Mouse (Mus musculus): Measurements from ENCODE around the gene Lztfl1.
A peak's percentile ranks its signal among the peaks of the same experiment; 100 is the strongest.
"Not testable (repeated sequence)": the region's sequence is repeated elsewhere in the genome, so short reads cannot be mapped to it uniquely, and the experiment has no call there.

Lztfl1 gene

DNA sequence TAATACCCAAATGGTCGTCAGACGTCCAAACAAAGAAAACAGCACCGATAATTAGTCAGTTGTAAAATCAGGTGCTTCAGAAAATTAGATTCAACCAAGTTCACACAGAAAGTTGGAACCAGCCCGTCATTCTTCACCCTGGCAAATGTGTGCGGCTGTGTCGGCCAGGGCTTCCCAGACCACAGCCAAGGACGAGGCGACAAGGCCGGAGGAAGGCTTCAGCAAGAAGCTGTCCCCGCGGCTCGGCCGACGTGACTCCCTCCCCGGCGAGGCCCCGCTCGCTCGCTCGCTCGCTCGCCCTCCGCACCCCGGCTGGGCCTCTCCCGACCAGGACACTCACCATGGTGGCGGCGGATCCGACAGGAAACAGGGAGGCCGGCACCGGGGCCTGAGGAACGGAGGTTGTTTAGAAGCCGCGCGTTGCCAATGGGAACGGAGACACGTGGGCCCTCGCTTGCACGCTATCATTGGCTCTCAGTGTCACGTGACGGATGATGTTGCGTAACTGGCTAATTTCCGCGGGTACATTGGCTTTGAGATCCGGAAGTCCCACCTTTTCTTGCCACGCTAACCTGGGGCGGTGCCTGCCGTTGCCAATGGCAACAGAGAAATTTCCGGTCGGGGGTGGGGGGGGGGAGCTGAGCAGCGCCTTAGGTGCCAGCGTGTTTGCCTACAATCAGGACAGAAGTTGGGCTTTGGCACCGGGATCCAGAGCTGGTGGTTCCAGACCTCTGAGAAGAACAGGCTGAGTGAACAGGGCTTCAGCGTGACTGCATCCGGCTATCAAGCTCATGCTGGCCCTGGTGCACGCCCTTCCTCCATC is at the start of gene Lztfl1:
TSS of gene Lztfl1 (minus strand) at position 512 of the 823 bp plus-strand sequence.
- DNase-seq (ENCODE audit: low read depth), result peak; percentile 99

DNA sequence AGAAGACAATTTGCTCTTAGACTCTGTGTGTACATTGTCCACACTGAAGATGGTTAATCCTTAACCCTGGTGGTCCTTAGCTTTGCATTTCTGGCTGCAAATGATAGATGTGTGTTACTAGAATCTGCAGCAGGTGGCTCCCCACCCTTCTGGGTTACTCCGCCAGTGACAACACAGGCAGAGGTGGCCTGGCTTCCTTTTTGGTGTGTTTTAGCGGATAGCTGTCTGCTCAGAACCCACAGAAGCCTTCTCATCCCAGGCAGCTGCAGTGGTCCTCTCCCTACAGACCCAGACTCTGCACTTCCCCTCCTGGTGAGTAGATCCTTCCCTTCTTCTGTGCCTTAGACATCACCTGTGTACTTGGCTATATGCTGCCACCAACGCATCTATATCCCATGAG is 49.5 kb upstream of the Lztfl1 start:
- no peak for DNase-seq (ENCODE audit: low read depth)

GRCm38 (mm10) chr9:123763771-123764170 is 46.3 kb upstream of the Lztfl1 start:
- no peak for DNase-seq (ENCODE audit: low read depth)

- no peak for DNase-seq (ENCODE audit: low read depth)
These were observed 45.4 kb upstream of the Lztfl1 start for GRCm38 (mm10) chr9:123762886-123763285.

- DNase-seq (ENCODE audit: low read depth), result no peak
These were observed 43.3 kb upstream of the Lztfl1 start for GRCm38 (mm10) chr9:123760806-123761205.

DNA sequence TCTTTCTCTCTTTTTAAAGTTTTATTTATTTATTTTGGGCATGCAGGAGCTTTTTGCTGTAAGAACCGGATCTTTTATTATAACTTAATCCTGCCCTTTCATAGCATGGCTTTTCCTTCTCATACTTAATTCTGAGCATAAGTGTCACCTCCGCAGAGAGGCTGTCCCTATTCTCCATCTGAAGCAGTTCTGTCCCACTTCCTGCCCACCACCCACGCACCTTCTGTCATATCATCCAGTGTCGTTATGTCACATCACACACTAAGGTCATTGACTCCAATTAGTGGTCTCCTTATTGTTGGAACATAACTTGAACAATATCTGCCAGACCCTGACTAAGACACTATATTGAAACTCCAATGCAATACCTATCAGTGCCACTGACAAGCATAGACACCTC is 41.1 kb upstream of the Lztfl1 start:
- no peak for DNase-seq (ENCODE audit: low read depth)

GRCm38 (mm10) chr9:123758156-123758555 is 40.7 kb upstream of the Lztfl1 start:
- DNase-seq (ENCODE audit: low read depth), result no peak

DNA sequence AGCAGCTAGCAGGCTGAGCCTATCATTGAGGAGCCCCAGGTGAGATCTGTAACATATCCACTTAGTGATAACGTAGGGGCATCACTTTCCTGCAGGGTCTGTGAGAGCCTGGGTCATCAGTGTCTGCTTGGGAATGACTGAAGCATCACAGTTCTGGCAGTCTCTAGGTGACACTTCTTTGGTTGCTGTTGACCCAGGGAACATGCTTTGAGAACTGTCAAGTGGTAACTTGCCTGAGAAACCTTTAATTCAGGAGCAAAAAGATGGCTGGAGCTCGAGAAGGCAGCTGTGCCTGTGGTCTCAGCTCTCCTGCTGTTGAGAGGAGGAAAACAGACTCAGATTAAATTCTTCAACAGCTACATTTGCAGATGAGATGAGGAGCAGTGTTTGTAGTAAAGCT is 39.8 kb upstream of the Lztfl1 start:
- DNase-seq (ENCODE audit: low read depth), result no peak

- DNase-seq (ENCODE audit: low read depth), result no peak
These were observed 39.3 kb upstream of the Lztfl1 start for GRCm38 (mm10) chr9:123756752-123757151.

DNA sequence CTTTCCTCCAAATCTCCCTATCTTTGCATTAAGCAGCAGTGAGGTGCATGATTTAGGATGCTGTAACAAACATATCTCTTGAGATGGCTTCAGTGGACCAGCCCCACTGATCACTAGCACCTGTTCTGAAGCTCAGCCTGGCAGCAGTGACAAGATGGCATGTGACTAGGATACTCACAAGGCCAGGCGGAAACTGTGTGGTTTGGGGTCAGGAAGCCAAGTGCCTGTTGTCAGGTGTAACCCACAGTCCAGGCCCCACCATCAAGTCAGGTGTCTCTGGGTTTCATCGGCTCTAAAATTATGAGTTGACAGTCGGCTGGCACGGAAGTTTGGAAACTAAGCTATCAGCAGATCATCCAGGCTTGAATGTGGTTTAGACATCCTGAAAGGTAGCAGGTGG is 36.8 kb upstream of the Lztfl1 start:
- peak; percentile 77 for DNase-seq (ENCODE audit: low read depth)

DNA sequence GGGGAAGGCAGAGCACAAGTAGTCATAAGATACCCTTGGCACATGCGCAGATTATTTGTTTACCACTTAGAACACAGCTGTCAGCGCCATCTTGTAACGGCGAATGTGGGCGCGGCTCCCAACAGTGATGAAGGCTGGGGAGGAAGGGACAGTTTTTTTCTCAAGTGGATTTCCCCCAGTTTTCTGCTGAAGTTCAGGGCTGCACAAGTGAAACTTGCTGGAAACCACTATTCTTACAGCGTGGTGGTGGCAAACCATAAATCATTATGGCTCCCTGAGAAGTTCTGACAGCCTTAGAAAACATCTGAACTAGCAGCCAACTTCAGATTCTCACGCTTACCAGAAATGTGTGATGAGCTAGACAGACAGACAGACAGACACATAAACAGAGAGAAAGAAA is 32.2 kb upstream of the Lztfl1 start:
- not testable (repeated sequence) for DNase-seq (ENCODE audit: low read depth)

- DNase-seq (ENCODE audit: low read depth), result no peak
These were observed 23.3 kb upstream of the Lztfl1 start for GRCm38 (mm10) chr9:123740799-123741198.

- no peak for DNase-seq (ENCODE audit: low read depth)
These were observed 16.6 kb upstream of the Lztfl1 start for GRCm38 (mm10) chr9:123734133-123734532.

- DNase-seq (ENCODE audit: low read depth), result no peak
These were observed 13.8 kb upstream of the Lztfl1 start for GRCm38 (mm10) chr9:123731271-123731670.

GRCm38 (mm10) chr9:123722737-123723493 is 5.4 kb upstream of the Lztfl1 start:
- peak; percentile 65 for DNase-seq (ENCODE audit: low read depth)

DNA sequence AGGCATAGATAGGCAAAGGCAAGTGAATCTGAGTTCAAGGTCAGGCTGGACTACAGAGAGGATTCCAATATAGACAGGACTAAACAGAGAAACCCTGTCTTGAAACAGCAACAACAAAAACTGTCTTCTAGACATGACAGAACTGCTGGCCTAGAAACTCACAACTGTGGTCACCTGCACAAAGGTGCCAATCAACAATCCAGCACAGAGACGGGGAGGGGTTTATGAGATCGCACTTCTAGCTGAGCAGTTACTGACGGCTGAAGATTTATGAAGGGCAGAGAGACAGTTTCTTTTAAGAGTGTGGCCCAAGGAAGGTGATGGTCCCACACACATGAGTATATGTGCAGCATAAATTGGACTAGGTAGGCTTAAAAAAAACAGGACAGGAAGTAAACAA is 1.2 kb downstream of the Lztfl1 start:
- peak; percentile 8 for DNase-seq (ENCODE audit: low read depth)

- DNase-seq (ENCODE audit: low read depth), result peak; percentile 19
These were observed 4.4 kb downstream of the Lztfl1 start for GRCm38 (mm10) chr9:123713111-123713510.

DNA sequence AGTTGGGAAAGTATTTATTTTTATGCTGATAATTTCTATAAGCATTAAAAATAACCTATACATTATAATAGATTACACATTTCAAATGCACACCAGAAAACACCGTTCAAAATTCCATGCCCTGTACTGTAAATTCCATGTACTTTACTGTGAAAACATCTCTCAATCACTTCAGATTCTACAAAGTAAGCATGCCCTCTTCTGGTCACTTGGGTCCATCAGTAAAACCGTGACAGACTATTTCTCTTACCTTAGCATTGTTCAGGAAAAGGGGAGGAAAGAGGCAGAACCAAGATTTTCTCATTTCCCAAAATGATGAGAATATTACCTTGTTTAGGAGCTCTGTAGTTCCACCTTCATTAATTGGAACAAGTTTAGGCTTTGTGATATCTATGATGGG is 8.3 kb downstream of the Lztfl1 start:
- peak; percentile 47 for DNase-seq (ENCODE audit: low read depth)

DNA sequence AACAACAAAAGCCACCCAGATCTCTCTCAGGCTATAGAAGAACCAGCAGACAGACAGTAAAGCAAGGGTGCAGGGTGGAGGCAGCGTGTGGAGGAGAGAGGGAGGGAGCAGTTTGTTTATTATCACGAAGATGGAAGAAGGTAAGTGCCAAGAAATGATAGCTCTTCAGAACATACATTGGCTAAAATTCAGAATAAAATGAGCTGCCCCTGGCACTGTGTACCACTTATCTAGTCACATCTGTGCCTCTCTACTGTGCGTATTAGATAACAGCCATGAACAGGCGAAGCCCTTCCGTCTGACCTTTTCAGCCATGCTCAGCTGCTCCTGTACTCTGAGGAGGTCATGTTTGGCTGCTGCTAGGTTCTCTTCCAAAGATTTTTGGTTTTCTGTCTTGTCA is 15.7 kb downstream of the Lztfl1 start:
- no peak for DNase-seq (ENCODE audit: low read depth)

GRCm38 (mm10) chr9:123695634-123696302 is 21.7 kb downstream of the Lztfl1 start:
- no peak for DNase-seq (ENCODE audit: low read depth)

DNA sequence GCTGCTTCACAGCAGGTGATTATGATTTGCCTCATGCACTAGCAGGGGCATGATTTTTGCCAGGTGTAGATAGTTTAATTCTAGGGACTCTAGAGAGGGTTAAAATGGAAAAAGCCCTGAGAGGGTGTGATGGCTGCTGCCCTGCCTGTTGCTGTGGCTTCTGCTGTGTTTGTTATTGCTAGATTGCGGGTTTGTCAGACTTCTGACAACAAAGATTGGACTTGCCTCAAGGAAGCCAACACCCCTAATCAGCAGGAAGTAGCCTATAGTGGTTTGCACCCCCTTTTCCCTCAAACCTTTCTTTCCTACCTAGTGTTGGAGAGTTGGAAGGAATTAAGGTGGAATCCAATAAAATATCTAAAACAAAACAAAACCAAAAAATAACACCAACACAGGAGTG is 29.3 kb downstream of the Lztfl1 start:
- peak; percentile 93 for DNase-seq (ENCODE audit: low read depth)

DNA sequence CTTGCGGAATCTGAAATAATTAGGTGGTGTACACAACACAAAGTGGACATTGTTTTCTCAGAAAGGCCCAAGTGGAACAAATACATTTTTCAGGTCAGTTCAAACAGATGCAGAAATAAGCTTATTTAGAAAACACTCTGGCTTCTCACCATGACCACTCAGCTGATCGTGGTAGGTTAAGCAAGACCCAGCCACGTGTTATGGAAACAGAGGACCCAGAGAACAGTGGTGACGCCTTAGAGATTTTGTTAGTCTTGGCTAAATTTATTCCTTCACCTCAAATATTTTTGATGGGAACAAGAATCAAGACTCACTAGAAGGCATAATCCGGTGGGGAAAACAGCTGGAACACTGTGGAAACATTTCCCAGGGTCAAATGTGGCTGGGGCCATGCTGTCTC is 31.3 kb downstream of the Lztfl1 start:
- DNase-seq (ENCODE audit: low read depth), result peak; percentile 51

DNA sequence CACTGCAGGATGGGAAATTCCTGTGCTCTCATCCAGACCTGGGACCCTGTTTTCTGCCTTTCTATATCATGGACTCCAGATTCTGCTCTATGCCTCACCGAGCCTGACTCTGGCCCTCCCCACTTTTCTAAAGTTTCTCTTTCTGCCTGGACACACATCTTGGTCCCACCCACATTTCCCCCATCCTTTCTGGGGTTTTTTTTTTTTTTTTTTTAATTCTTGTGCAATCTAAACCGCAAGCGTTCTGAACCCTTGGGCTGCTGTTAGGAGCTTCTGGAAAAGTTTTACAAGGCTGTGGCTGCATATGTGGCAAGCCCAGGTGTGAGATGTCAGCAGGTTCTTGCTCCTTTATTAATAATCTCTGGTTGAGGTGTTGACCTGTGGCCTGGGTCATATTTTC is 33.8 kb downstream of the Lztfl1 start:
- DNase-seq (ENCODE audit: low read depth), result peak; percentile 89
